Mouse (Mus musculus) forebrain, embryonic 14.5 days (tissue): ENCODE measurements around the gene Igsf9b. TPM values are rescaled to one million over a fixed set of nuclear protein-coding genes. Genes with fewer than 3 reads are reported as not detected.

Source experiments
- ATAC-seq: fragments of 200-750 bp; cut with Nextera tagmentation; 2 replicates; pipeline ENCODE4 v1.8.0; 2017; ENCODE audit warnings: mild to moderate bottlenecking, moderate library complexity
- DNase-seq: peaks from one replicate; pipeline ENCODE4 v3.0.0-alpha.2; 2015; ENCODE audit warnings: low spot score
- H3K27ac ChIP-seq: fragments of 300-500 bp; sonication (generic); 2 replicates; pipeline ENCODE4 v1.5.1; 2014; ENCODE audit warnings: low read depth, mild to moderate bottlenecking, control low read depth, low read length, moderate library complexity
- H3K27me3 ChIP-seq: fragments of 300-500 bp; sonication (generic); replicated peaks from 2 replicates; pipeline ENCODE4 v1.6.1; 2014; ENCODE audit warnings: low read length, control low read depth, mixed read lengths; ENCODE audit not compliant: control insufficient read depth, insufficient read depth
- H3K36me3 ChIP-seq: fragments of 300-500 bp; sonication (generic); 2 replicates; pipeline ENCODE4 v1.6.1; 2014; ENCODE audit warnings: low read length, control low read depth; ENCODE audit not compliant: control insufficient read depth, insufficient read depth
- H3K4me1 ChIP-seq: fragments of 300-500 bp; sonication (generic); 2 replicates; pipeline ENCODE4 v1.6.1; 2014; ENCODE audit warnings: antibody characterized with exemption, low read length, control low read depth; ENCODE audit not compliant: control insufficient read depth, insufficient read depth
- H3K4me2 ChIP-seq: fragments of 300-500 bp; sonication (generic); 2 replicates; pipeline ENCODE4 v1.6.1; 2014; ENCODE audit warnings: mild to moderate bottlenecking, control low read depth, low read length
- H3K4me3 ChIP-seq: fragments of 300-500 bp; sonication (generic); 2 replicates; pipeline ENCODE4 v1.5.1; 2014; ENCODE audit warnings: low read depth, low read length, control low read depth
- H3K9ac ChIP-seq: fragments of 300-500 bp; sonication (generic); 2 replicates; pipeline ENCODE4 v1.6.1; 2014; ENCODE audit warnings: mild to moderate bottlenecking, low read length, control low read depth, moderate library complexity
- H3K9me3 ChIP-seq: fragments of 300-500 bp; sonication (generic); replicated peaks from 2 replicates; pipeline ENCODE4 v1.6.1; 2016; ENCODE audit warnings: low read length, control low read depth, mixed read lengths; ENCODE audit not compliant: control insufficient read depth
- WGBS: fragments of 180-500 bp; shearing (Covaris S2); extraction: QIAGEN DNeasy Blood & Tissue Kit; methylation state at CpG from one replicate; pipeline ENCODE4 v1.1.7; 2014; 5-methylcytosine and 5-hydroxymethylcytosine counted together
- polyA plus RNA-seq: library from polyadenylated mRNA; unstranded; fragments of >200 nt; fragmentation: Nextera tagmentation; extraction: Ambion mirVana; gene quantifications from 2 replicates; pipeline ENCODE4 v1.2.1, GENCODE M21; 2014

Igsf9b gene
- polyA plus RNA-seq, 1 experiment from 2014 or later: 5.1 TPM

GRCm38 (mm10) chr9:27269322-27269721 lies 29.7 kb upstream of the Igsf9b start:
- WGBS: 21% methylated on average over 4 of the region's 4 CpGs
- no peak overlapping the region for H3K4me3 ChIP-seq
- H3K4me2 ChIP-seq: no peak overlapping the region
- DNase-seq (no peak), ATAC-seq (no peak)
- H3K27me3 ChIP-seq: no peaks in the 10 kb centered on the region
- H3K36me3 ChIP-seq: no peaks in the 10 kb centered on the region
- no peak overlapping the region for H3K9ac ChIP-seq
- H3K4me1 ChIP-seq: no peaks in the 10 kb centered on the region
- no peak overlapping the region for H3K27ac ChIP-seq
- no peaks in the 10 kb centered on the region for H3K9me3 ChIP-seq

GRCm38 (mm10) chr9:27269904-27270303 lies 29.1 kb upstream of the Igsf9b start:
- H3K9me3 ChIP-seq: no peaks in the 10 kb centered on the region
- H3K27me3 ChIP-seq: no peaks in the 10 kb centered on the region
- no peak overlapping the region for H3K9ac ChIP-seq
- WGBS: 79% methylated on average over 2 of the region's 2 CpGs
- ATAC-seq (no peak), DNase-seq (no peak)
- H3K4me2 ChIP-seq: no peak overlapping the region
- H3K4me3 ChIP-seq: no peak overlapping the region
- no peaks in the 10 kb centered on the region for H3K4me1 ChIP-seq
- no peak overlapping the region for H3K27ac ChIP-seq
- no peaks in the 10 kb centered on the region for H3K36me3 ChIP-seq

GRCm38 (mm10) chr9:27271899-27272298 lies 27.1 kb upstream of the Igsf9b start:
- Histone ChIP-seq H3K9me3 (no peaks in the 10 kb centered on the region), H3K4me1 (no peaks in the 10 kb centered on the region), H3K4me2 (no peak overlapping the region), H3K4me3 (no peak overlapping the region), H3K27me3 (no peaks in the 10 kb centered on the region), H3K36me3 (no peaks in the 10 kb centered on the region), H3K9ac (no peak overlapping the region), H3K27ac (no peak overlapping the region)
- ATAC-seq: no peak
- 86% methylated on average over 2 of the region's 2 CpGs for WGBS
- DNase-seq: no peak

GRCm38 (mm10) chr9:27272858-27273257 lies 26.1 kb upstream of the Igsf9b start:
- Histone ChIP-seq H3K27me3 (no peaks in the 10 kb centered on the region), H3K9ac (no peak overlapping the region), H3K4me2 (no peak overlapping the region), H3K4me1 (no peaks in the 10 kb centered on the region), H3K4me3 (no peak overlapping the region), H3K9me3 (no peaks in the 10 kb centered on the region), H3K27ac (no peak overlapping the region), H3K36me3 (no peaks in the 10 kb centered on the region)
- WGBS: 97% methylated on average over 1 of the region's 1 CpGs
- no peak for DNase-seq
- no peak for ATAC-seq

- DNase-seq (no peak), ATAC-seq (no peak)
- Histone ChIP-seq H3K27ac (no peak overlapping the region), H3K9ac (no peak overlapping the region), H3K4me3 (no peak overlapping the region), H3K27me3 (no peaks in the 10 kb centered on the region), H3K36me3 (no peaks in the 10 kb centered on the region), H3K4me1 (no peaks in the 10 kb centered on the region), H3K4me2 (no peak overlapping the region), H3K9me3 (no peaks in the 10 kb centered on the region)
- 77% methylated on average over 8 of the region's 8 CpGs for WGBS
Observed at GRCm38 (mm10) chr9:27276282-27276839, 22.6 kb upstream of the Igsf9b start.

- Histone ChIP-seq H3K27me3 (no peaks in the 10 kb centered on the region), H3K9ac (no peak overlapping the region), H3K9me3 (no peaks in the 10 kb centered on the region), H3K4me2 (no peak overlapping the region), H3K4me3 (no peak overlapping the region), H3K36me3 (no peaks in the 10 kb centered on the region), H3K4me1 (no peaks in the 10 kb centered on the region), H3K27ac (no peak overlapping the region)
- ATAC-seq: no peak
- no peak for DNase-seq
- 78% methylated on average over 5 of the region's 5 CpGs for WGBS
Observed at GRCm38 (mm10) chr9:27277401-27278087, 21.5 kb upstream of the Igsf9b start.

- Histone ChIP-seq H3K4me2 (no peak overlapping the region), H3K27me3 (no peaks in the 10 kb centered on the region), H3K4me1 (no peaks in the 10 kb centered on the region), H3K9ac (no peak overlapping the region), H3K36me3 (no peaks in the 10 kb centered on the region), H3K27ac (no peak overlapping the region), H3K9me3 (no peaks in the 10 kb centered on the region), H3K4me3 (no peak overlapping the region)
- 50% methylated on average over 1 of the region's 1 CpGs for WGBS
- DNase-seq (peak; percentile 25), ATAC-seq (no peak)
Observed at GRCm38 (mm10) chr9:27279041-27279440, 20.0 kb upstream of the Igsf9b start.

- Histone ChIP-seq H3K27me3 (no peaks in the 10 kb centered on the region; the same call in 1 of the 2 replicates), H3K9ac (no peak overlapping the region), H3K4me3 (no peak overlapping the region), H3K9me3 (no peaks in the 10 kb centered on the region), H3K36me3 (no peaks in the 10 kb centered on the region), H3K27ac (no peak overlapping the region), H3K4me2 (no peak overlapping the region), H3K4me1 (no peaks in the 10 kb centered on the region)
- ATAC-seq (no peak), DNase-seq (no peak)
- 78% methylated on average over 4 of the region's 4 CpGs for WGBS
Observed at GRCm38 (mm10) chr9:27280976-27281375, 18.0 kb upstream of the Igsf9b start.

GRCm38 (mm10) chr9:27285719-27286249 lies 13.2 kb upstream of the Igsf9b start:
- no peak for ATAC-seq
- Histone ChIP-seq H3K4me3 (no peak overlapping the region), H3K9ac (no peak overlapping the region), H3K27ac (no peak overlapping the region), H3K4me2 (no peak overlapping the region), H3K9me3 (no peaks in the 10 kb centered on the region), H3K36me3 (no peaks in the 10 kb centered on the region), H3K4me1 (peaks cover 16% of the 10 kb centered on the region), H3K27me3 (no peaks in the 10 kb centered on the region; the same call in 1 of the 2 replicates)
- no peak for DNase-seq
- 62% methylated on average over 3 of the region's 3 CpGs for WGBS
